Mouse (Mus musculus) myocyte (in vitro differentiated cells): ENCODE measurements around the gene Hoxd11.

Experiments
- CEBPB ChIP-seq: IDR thresholded peaks from 2 replicates; pipeline ENCODE4 v1.6.1; 2011; ENCODE audit warnings: mild to moderate bottlenecking, moderate library complexity; ENCODE audit not compliant: poor library complexity, insufficient read depth, severe bottlenecking
- MYOD1 ChIP-seq, 3 experiments: IDR thresholded peaks; one replicate each; pipeline ENCODE4 v1.6.1; 2011; ENCODE audit warnings: control low read depth in 2 of 3, low read depth in 2 of 3, mild to moderate bottlenecking in 2 of 3, moderate library complexity in 1 of 3; ENCODE audit not compliant: insufficient read length in 2 of 3, control insufficient read depth in 1 of 3
- MYOG ChIP-seq, 3 experiments: IDR thresholded peaks; one replicate each; pipeline ENCODE4 v1.6.1; 2011; ENCODE audit warnings: control low read depth in 2 of 3, low read depth in 2 of 3, mild to moderate bottlenecking in 2 of 3; ENCODE audit not compliant: insufficient read length in 2 of 3, control insufficient read depth in 1 of 3, insufficient read depth in 1 of 3
- POLR2A ChIP-seq: IDR thresholded peaks from one replicate; pipeline ENCODE4 v1.6.1; 2011; ENCODE audit warnings: low read depth, mild to moderate bottlenecking, control low read depth, moderate library complexity; ENCODE audit not compliant: insufficient read length
- POLR2AphosphoS2 ChIP-seq: IDR thresholded peaks from one replicate; pipeline ENCODE4 v1.6.1; 2011; ENCODE audit warnings: low read depth, control low read depth; ENCODE audit not compliant: insufficient read length
- TCF12 ChIP-seq: IDR thresholded peaks from one replicate; pipeline ENCODE4 v1.6.1; 2011; ENCODE audit warnings: mild to moderate bottlenecking, control low read depth; ENCODE audit not compliant: poor library complexity, insufficient read depth, severe bottlenecking
- TCF3 ChIP-seq: IDR thresholded peaks from one replicate; pipeline ENCODE4 v1.6.1; 2011; ENCODE audit warnings: low read depth, control low read depth; ENCODE audit not compliant: insufficient read length
- USF1 ChIP-seq: IDR thresholded peaks from one replicate; pipeline ENCODE4 v1.6.1; 2011; ENCODE audit warnings: low read depth, mild to moderate bottlenecking, control low read depth, moderate library complexity

DNA sequence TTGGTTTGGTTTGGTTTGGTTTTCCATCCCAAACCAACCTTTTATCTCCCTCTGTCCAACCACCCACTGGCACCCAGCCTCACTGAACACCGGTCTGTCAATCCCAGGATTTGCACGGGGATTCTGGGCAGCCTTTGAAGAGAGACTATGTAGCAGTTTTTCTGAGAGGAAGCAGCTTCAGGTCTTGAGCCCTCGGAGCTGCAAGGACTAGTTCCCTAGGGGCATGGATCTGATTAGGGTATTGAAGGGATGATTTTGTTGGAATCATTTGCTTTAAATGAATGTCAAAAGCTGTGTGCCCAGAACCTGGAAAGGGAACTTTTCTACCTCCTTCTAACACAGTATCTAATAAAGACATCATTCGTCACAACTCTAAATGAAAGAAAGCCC lies 22.7 kb upstream of the Hoxd11 start:
- TF ChIP-seq TCF3, result no peak
- TF ChIP-seq MYOG (IDR thresholded peaks at IDR 0.05; ENCODE audit: control insufficient read depth in 1 of 3, insufficient read depth in 1 of 3, insufficient read length in 2 of 3, low read depth in 2 of 3), result no peak
- TF ChIP-seq POLR2AphosphoS2, result no peak
- TF ChIP-seq POLR2A, result no peak
- no peak for TF ChIP-seq TCF12
- TF ChIP-seq USF1, result no peak
- no peak for TF ChIP-seq MYOD1 (IDR thresholded peaks at IDR 0.05; ENCODE audit: control insufficient read depth in 1 of 3, insufficient read length in 2 of 3, low read depth in 2 of 3)
- TF ChIP-seq CEBPB, result no peak
